Mouse (Mus musculus): ENCODE measurements around the gene Otulin. TPM values are rescaled to one million over a fixed set of nuclear protein-coding genes. Genes with fewer than 3 reads are reported as not detected.

Otulin gene
- polyA plus RNA-seq, 1 experiment from 2014 or later = 35.0 TPM

DNA sequence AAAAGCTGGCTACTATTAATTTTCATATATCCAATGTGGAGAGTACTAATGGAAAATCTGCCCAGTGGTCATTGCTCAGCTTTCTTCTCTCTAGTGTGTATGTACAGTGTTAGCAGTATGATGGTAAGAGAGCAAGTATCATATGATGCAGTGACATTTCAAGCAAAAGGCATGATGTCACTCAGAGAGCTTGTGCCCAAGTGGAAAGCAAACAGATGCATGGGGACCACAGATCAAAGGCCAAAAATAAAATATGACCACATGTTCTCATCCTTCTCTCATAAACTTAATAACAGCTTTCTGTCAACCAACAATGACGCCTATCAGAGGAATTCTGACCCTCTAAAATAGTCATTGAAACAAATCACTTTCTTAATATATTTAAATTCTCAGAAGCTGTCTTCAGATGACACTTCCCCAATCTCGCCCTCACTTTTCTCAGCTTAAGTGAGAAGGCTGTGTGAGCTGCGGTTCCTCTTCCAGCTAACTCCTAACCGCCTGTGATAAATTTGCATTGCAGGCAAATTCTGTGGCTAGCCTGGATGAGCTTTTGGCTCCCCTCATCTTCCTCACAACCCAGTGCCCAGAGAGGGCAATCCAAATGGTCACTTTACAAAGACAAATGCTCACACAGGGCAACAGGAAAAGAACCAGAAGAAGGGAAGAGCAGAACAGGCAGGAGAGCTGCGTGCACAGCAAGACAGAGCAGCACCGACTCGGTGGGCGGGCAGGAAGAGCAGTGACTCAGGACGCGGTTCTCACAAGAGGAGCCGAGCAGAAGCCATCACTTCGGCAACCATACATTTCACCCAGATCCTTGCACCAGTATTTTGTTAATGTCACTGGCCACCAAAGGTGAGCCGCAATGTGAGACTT is 5.2 kb downstream of the Otulin start:
- ATAC-seq = no peak
- Histone ChIP-seq H3K9me3 (replicated peaks) (no peaks in the 10 kb centered on the region), H3K4me3 (no peak overlapping the region), H3K27me3 (replicated peaks) (no peaks in the 10 kb centered on the region), H3K4me2 (peak overlapping the region; percentile 27), H3K27ac (no peak overlapping the region; the same call in 1 of the 2 replicates), H3K4me1 (peaks cover 70% of the 10 kb centered on the region), H3K36me3 (peaks cover 69% of the 10 kb centered on the region), H3K9ac (no peak overlapping the region)
- 45% methylated on average over 13 of the region's 13 CpGs for WGBS (ENCODE audit: insufficient replicate concordance)

DNA sequence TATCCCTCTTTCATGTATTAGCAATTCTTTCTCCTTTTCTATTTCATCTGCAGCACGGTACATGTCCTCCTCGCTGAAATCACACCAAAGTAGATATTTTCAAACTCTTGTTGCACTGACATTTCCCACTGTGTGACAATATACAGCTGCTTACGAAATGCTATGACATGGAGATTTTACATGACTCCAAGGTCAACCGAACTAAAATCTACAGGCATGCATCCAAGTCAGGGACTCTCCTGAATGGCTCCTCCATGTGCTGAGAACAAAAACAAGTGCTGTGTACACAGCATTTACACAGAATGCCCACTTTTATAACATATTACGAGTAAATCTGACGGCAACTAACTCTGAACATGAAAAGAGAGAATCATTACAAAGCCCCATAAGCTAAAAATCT is 7.2 kb downstream of the Otulin start:
- H3K27ac ChIP-seq = no peak overlapping the region
- peaks cover 87% of the 10 kb centered on the region for H3K36me3 ChIP-seq
- WGBS (ENCODE audit: insufficient replicate concordance) = 82% methylated on average over 6 of the region's 6 CpGs
- H3K4me2 ChIP-seq = no peak overlapping the region
- no peak overlapping the region for H3K9ac ChIP-seq
- no peak overlapping the region for H3K4me3 ChIP-seq
- ATAC-seq = no peak
- H3K27me3 ChIP-seq (replicated peaks) = no peaks in the 10 kb centered on the region
- H3K9me3 ChIP-seq (replicated peaks) = no peaks in the 10 kb centered on the region
- peaks cover 72% of the 10 kb centered on the region for H3K4me1 ChIP-seq

DNA sequence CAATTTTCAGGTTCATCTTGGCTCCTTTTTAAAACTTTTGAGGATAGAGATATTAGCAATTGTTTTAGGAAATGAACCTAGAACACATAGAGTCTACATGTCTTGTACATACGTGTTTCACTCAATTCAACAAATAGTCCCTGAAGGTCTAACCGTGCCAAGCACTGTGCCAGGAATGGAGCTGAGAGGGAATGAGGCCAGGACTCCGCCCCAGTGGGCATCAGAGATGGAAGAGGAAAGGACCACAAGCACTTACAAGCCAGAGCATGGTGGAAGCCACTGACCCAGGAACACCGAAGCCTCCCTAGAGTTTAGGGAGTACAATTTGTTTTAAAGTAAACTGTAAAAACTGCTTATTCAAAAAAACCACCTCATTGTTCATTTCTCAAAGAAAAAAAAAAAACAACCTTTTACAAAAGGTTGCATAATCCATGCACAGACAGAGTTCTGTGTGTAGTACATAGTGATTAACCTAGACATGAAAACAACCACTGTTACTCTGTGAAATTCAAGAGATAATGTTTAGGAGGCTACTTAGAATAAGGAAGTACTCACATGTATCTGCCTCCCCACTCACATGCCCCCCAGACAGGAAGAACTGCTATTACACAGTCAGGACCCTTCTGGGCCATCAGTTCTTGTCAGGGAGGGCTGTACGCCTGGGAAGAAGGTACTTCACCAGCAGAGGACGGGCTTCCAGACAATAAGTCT is 9.9 kb downstream of the Otulin start:
- 80% methylated on average over 6 of the region's 6 CpGs for WGBS (ENCODE audit: insufficient replicate concordance)
- H3K4me3 ChIP-seq = no peak overlapping the region
- H3K36me3 ChIP-seq = peaks cover 90% of the 10 kb centered on the region
- no peak overlapping the region for H3K4me2 ChIP-seq
- no peak overlapping the region for H3K9ac ChIP-seq
- H3K27me3 ChIP-seq (replicated peaks) = no peaks in the 10 kb centered on the region
- peaks cover 46% of the 10 kb centered on the region for H3K4me1 ChIP-seq
- no peak for ATAC-seq
- no peak overlapping the region for H3K27ac ChIP-seq
- no peaks in the 10 kb centered on the region for H3K9me3 ChIP-seq (replicated peaks)

DNA sequence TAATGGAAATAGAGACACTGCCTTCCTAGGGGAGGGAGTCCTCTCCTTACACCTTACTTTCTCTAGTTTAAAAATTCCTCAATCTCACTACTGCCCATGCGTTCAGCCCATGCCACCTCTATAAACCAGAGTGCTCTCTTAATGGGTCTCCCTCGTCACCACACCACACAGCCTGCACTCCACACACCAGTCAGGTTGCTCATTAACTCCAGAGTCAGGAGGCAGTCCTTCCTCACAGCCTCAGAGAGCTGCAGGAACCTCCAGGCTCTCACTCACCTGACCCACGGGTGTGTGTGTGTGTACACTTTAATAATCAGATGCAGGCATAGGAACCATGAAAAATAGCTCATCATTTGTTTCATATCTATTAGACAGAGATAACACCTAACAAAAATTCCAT is 10.8 kb downstream of the Otulin start:
- peak; percentile 33; the same call in 1 of the 2 replicates for ATAC-seq
- no peak overlapping the region for H3K4me2 ChIP-seq
- peak overlapping the region; percentile 56 for H3K27ac ChIP-seq
- H3K4me1 ChIP-seq = peaks cover 36% of the 10 kb centered on the region
- H3K4me3 ChIP-seq = no peak overlapping the region
- H3K9me3 ChIP-seq (replicated peaks) = no peaks in the 10 kb centered on the region
- H3K9ac ChIP-seq = no peak overlapping the region
- peaks cover 92% of the 10 kb centered on the region for H3K36me3 ChIP-seq
- WGBS (ENCODE audit: insufficient replicate concordance) = 63% methylated on average over 3 of the region's 3 CpGs
- no peaks in the 10 kb centered on the region for H3K27me3 ChIP-seq (replicated peaks)

DNA sequence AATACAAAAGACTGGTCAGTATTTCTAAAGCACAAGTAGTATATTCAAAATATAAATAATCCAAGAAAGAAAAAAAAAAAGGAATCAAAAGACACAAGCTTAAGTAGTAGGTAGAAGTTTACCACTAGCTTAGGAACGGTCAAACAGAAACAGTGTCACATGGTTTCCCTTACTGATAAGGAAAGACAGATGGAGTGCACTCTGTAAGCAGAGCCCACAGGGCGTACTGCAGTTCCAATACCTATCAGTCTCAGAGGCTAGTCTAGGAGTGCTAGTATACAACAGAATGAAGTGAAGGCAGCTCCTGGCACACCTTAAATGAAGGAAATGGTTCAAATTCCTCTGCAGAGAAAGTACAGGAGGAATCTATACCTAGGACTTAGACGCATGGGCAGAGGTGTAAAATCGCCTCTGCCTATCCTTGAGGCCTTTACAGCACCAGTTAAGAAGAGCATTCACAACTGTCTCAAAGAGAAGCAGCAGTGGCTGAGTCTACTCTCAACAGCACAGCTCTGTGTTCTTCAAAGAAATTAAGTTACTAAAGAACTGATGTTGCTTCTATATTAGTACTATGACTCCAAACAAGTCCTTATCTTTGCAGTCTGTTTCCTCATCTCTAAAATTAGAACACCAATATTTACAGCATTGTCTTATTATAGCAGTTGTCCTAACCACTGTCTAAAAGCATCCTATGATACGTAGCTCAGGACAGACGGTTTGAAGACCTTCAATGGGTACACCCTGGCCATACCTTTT is 11.5 kb downstream of the Otulin start:
- ATAC-seq = peak; percentile 87

DNA sequence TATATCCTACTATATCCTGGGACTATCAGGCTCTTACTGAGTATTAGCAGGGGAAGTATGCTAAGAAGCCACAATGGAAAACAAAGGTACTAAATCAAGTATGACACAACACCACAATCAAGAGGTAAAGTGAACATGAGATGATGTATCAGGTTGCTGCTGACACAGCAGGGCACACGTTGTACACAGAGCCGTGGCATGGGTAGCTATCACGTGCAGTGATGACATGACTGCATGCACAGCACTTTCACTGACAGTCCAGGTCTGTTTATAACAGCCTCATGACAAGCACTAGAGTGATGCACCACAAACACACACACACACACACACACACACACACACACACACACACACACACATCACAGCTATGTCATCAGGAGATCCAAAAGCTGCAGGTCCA is 13.3 kb downstream of the Otulin start:
- Histone ChIP-seq H3K4me2 (no peak overlapping the region), H3K27me3 (replicated peaks) (no peaks in the 10 kb centered on the region), H3K9me3 (replicated peaks) (no peaks in the 10 kb centered on the region), H3K27ac (no peak overlapping the region), H3K4me3 (no peak overlapping the region), H3K4me1 (peaks cover 31% of the 10 kb centered on the region), H3K36me3 (peaks cover 88% of the 10 kb centered on the region), H3K9ac (no peak overlapping the region)
- WGBS (ENCODE audit: insufficient replicate concordance) = 83% methylated on average over 3 of the region's 3 CpGs
- ATAC-seq = no peak

More for the DNA sequence above, 11.5 kb downstream of the Otulin start:
- H3K36me3 ChIP-seq = peaks cover 92% of the 10 kb centered on the region
- H3K4me3 ChIP-seq = no peak overlapping the region
- peak overlapping the region; percentile 56; the same call in 1 of the 2 replicates for H3K27ac ChIP-seq
- H3K27me3 ChIP-seq (replicated peaks) = no peaks in the 10 kb centered on the region
- WGBS (ENCODE audit: insufficient replicate concordance) = 34% methylated on average over 6 of the region's 6 CpGs
- no peak overlapping the region for H3K9ac ChIP-seq
- H3K4me2 ChIP-seq = 0 out of 2 replicates have a peak overlapping the region, but pooled peaks have one; percentile 12
- no peaks in the 10 kb centered on the region for H3K9me3 ChIP-seq (replicated peaks)
- H3K4me1 ChIP-seq = peaks cover 31% of the 10 kb centered on the region

DNA sequence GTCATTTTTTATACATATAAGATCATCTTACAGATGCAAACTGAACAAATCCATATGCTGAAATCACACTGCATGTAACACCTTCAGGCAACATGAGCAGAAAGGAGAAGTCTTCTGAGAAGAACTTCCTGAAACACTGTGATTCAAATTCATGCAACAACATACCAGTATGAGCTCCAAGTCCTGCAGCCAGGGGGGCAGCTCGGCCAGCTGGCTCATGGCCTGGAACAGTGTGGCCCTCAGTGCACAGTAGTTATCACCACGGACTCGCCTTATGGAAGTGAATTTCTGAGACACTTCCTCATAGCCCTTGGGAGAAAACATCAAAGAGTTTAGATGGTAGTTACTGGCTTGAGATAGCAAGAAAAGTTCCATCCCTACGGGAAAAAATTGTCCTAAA is 14.3 kb downstream of the Otulin start:
- Histone ChIP-seq H3K4me2 (no peak overlapping the region), H3K27me3 (replicated peaks) (no peaks in the 10 kb centered on the region), H3K9ac (no peak overlapping the region), H3K9me3 (replicated peaks) (no peaks in the 10 kb centered on the region), H3K4me1 (peaks cover 26% of the 10 kb centered on the region), H3K36me3 (peaks cover 91% of the 10 kb centered on the region), H3K27ac (no peak overlapping the region), H3K4me3 (no peak overlapping the region)
- no peak for ATAC-seq
- WGBS (ENCODE audit: insufficient replicate concordance) = 78% methylated on average over 4 of the region's 4 CpGs

DNA sequence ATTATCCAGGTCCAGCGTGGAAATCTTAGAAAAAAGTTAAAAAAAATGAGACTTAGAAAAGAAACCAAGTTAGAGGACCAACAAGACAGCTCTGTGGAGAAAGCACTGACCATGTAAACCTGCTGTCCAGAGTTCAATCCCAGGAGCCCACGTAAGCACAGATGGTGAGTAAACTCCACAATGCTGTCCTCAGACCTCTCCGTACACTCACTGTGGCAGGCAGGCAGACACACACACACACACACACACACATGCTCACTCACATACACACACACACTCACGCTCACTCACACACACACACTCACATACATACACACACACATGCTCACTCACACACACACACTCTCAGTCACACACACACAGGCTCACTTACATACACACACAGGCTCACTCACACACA is 17.2 kb downstream of the Otulin start:
- Histone ChIP-seq H3K9ac (no peak overlapping the region), H3K4me2 (no peak overlapping the region), H3K9me3 (replicated peaks) (no peaks in the 10 kb centered on the region), H3K4me1 (no peaks in the 10 kb centered on the region), H3K27me3 (replicated peaks) (no peaks in the 10 kb centered on the region), H3K36me3 (peaks cover 92% of the 10 kb centered on the region), H3K4me3 (no peak overlapping the region), H3K27ac (no peak overlapping the region)
- ATAC-seq = peak; percentile 33; the same call in 1 of the 2 replicates
- WGBS (ENCODE audit: insufficient replicate concordance) = 82% methylated on average over 4 of the region's 4 CpGs

DNA sequence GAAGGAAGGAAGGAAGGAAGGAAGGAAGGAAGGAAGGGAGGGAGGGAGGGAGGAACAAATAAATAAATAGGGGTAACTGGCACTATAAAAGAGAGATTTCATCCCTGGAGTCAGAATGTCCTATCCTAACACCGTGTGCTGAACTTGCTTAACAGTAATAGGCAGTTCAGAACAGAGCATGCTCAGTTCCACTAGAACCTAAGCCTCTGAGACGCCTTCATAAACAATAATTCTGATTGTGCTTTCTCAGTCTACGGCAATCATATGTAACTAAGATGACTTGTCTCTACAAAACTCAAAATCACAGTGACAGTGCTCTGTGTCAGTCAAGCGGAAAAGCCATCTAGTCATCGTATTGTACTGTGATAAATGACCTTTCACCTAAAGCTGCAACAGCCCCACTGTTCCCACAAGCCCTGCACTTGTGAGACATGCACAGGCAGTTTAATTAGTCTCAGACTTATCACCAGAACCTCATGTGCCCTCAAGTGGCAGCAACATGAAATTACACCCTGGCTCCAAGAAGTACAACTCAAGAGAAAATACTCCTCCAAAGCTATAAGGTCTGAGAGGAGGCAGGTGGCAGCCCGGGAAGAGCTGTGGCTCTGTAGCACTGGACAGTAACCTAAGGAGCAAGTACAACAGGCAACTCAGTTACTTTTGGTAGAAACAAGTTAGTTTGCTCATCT is 17.8 kb downstream of the Otulin start:
- H3K4me2 ChIP-seq = no peak overlapping the region
- no peaks in the 10 kb centered on the region for H3K27me3 ChIP-seq (replicated peaks)
- H3K9ac ChIP-seq = no peak overlapping the region
- H3K27ac ChIP-seq = no peak overlapping the region
- H3K9me3 ChIP-seq (replicated peaks) = no peaks in the 10 kb centered on the region
- H3K4me3 ChIP-seq = no peak overlapping the region
- ATAC-seq = peak; percentile 39; the same call in 1 of the 2 replicates
- peaks cover 92% of the 10 kb centered on the region for H3K36me3 ChIP-seq
- 57% methylated on average over 6 of the region's 6 CpGs for WGBS (ENCODE audit: insufficient replicate concordance)
- no peaks in the 10 kb centered on the region for H3K4me1 ChIP-seq

DNA sequence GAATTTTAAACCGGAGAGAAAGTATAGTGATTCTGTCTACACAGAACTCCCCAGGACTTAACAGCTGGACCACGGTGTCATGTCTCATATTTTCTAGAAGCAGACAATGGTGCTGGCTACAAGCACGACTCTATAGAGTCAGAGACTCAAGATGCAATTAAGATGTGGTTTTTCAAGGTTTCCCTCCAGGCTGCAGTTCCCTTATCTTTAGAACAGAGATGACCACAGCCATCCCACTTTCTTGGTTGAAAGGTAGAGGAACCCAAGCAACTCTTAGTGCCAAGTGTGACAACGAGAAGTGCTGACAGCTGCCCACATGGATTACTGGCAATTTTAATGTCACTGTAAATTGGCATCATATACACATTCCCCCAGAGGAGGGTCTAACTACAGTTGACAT is 20.9 kb downstream of the Otulin start:
- Histone ChIP-seq H3K27me3 (replicated peaks) (no peaks in the 10 kb centered on the region), H3K36me3 (peaks cover 91% of the 10 kb centered on the region), H3K4me2 (no peak overlapping the region), H3K9ac (no peak overlapping the region), H3K27ac (no peak overlapping the region), H3K9me3 (replicated peaks) (no peaks in the 10 kb centered on the region), H3K4me3 (no peak overlapping the region), H3K4me1 (no peaks in the 10 kb centered on the region)
- WGBS (ENCODE audit: insufficient replicate concordance) = 47% methylated on average over 4 of the region's 4 CpGs
- ATAC-seq = no peak

DNA sequence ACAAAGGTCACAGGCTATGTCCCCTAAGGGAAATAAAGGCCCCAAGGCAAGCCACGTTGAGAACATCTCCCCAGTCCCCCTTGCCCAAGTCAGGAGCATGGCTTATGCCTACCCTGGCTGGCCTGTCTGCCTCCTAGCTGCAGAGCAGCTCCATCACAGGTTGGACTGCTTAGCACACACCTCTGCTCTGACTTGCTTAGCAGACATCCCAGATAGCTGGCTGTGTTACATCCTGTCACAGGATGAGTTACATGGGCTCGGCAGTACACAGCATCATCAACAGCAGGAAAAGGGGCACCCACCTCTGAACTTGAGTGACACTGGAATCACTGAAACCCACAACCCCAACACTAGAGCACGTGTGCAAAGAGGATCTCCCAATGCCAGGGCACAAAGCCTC is 25.2 kb downstream of the Otulin start:
- no peak overlapping the region for H3K27ac ChIP-seq
- H3K4me3 ChIP-seq = no peak overlapping the region
- H3K4me2 ChIP-seq = no peak overlapping the region
- no peaks in the 10 kb centered on the region for H3K9me3 ChIP-seq (replicated peaks)
- H3K36me3 ChIP-seq = peaks cover 86% of the 10 kb centered on the region
- WGBS (ENCODE audit: insufficient replicate concordance) = 67% methylated on average over 3 of the region's 3 CpGs
- no peaks in the 10 kb centered on the region for H3K27me3 ChIP-seq (replicated peaks)
- no peak overlapping the region for H3K9ac ChIP-seq
- ATAC-seq = no peak
- H3K4me1 ChIP-seq = no peaks in the 10 kb centered on the region
